Mouse (Mus musculus): ENCODE measurements at regions not wholly inside any gene's neighbourhood (a gene's known extent, or its start where the extent isn't known, plus 50 kb on each side); places are given as distances from the start of the nearest gene placed in this dataset.
A peak's percentile ranks its signal among the peaks of the same experiment; 100 is the strongest.

- intact Hi-C loops (cut with DNase I) = no loop called here
- DNase-seq (ENCODE audit: low spot score in 2 of 2) = no peak
Measured at GRCm38 (mm10) chr14:72942571-72942970, 106.3 kb downstream of the Cysltr2 start.

GRCm38 (mm10) chr14:72939067-72939393, 109.9 kb downstream of the Cysltr2 start:
- DNase-seq (ENCODE audit: low spot score in 2 of 2) = no peak
- intact Hi-C loops (cut with DNase I) = no loop called here

- intact Hi-C loops (cut with DNase I) = no loop called here
- no peak for DNase-seq (ENCODE audit: low spot score in 2 of 2)
Measured at GRCm38 (mm10) chr14:72938382-72939066, 110.4 kb downstream of the Cysltr2 start.

- no peak for DNase-seq (ENCODE audit: low spot score in 2 of 2)
- intact Hi-C loops (cut with DNase I) = no loop called here
Measured at GRCm38 (mm10) chr14:72933598-72933997, 115.3 kb downstream of the Cysltr2 start.

GRCm38 (mm10) chr14:72932296-72932695, 116.6 kb downstream of the Cysltr2 start:
- no peak for DNase-seq (ENCODE audit: low spot score in 2 of 2)
- intact Hi-C loops (cut with DNase I) = no loop called here

GRCm38 (mm10) chr14:72901171-72901926, 147.6 kb downstream of the Cysltr2 start:
- intact Hi-C loops (cut with DNase I) = no loop called here
- no peak for DNase-seq (ENCODE audit: low spot score in 2 of 2)

- intact Hi-C loops (cut with DNase I) = no loop called here
- no peak for DNase-seq (ENCODE audit: low spot score in 2 of 2)
Measured at GRCm38 (mm10) chr14:72899630-72900029, 149.3 kb downstream of the Cysltr2 start.

- DNase-seq (ENCODE audit: low spot score in 2 of 2) = no peak
- intact Hi-C loops (cut with DNase I) = no loop called here
Measured at GRCm38 (mm10) chr14:72892316-72892715, 156.6 kb downstream of the Cysltr2 start.

GRCm38 (mm10) chr14:72889663-72890062, 159.3 kb downstream of the Cysltr2 start:
- intact Hi-C loops (cut with DNase I) = no loop called here
- DNase-seq (ENCODE audit: low spot score in 2 of 2) = no peak

- intact Hi-C loops (cut with DNase I) = no loop called here
- DNase-seq (ENCODE audit: low spot score in 2 of 2) = no peak
Measured at GRCm38 (mm10) chr14:72887470-72888071, 161.3 kb downstream of the Cysltr2 start.

- intact Hi-C loops (cut with DNase I) = no loop called here
Measured at GRCm38 (mm10) chr14:72886935-72887369, 162.0 kb downstream of the Cysltr2 start.

GRCm38 (mm10) chr14:72885824-72886223, 163.1 kb downstream of the Cysltr2 start:
- intact Hi-C loops (cut with DNase I) = no loop called here
- DNase-seq (ENCODE audit: low spot score in 2 of 2) = no peak

More at GRCm38 (mm10) chr14:72886935-72887369, 162.0 kb downstream of the Cysltr2 start:
- DNase-seq (ENCODE audit: low spot score in 2 of 2) = no peak

GRCm38 (mm10) chr14:72884561-72884960, 164.4 kb downstream of the Cysltr2 start:
- DNase-seq (ENCODE audit: low spot score in 2 of 2) = no peak
- intact Hi-C loops (cut with DNase I) = no loop called here

- intact Hi-C loops (cut with DNase I) = no loop called here
- DNase-seq (ENCODE audit: low spot score in 2 of 2) = no peak
Measured at GRCm38 (mm10) chr14:72877132-72877531, 167.3 kb upstream of the Fndc3a start.

GRCm38 (mm10) chr14:72873494-72873893, 163.7 kb upstream of the Fndc3a start:
- DNase-seq (ENCODE audit: low spot score in 2 of 2) = no peak
- intact Hi-C loops (cut with DNase I) = no loop called here

GRCm38 (mm10) chr14:72869188-72869749, 159.5 kb upstream of the Fndc3a start:
- intact Hi-C loops (cut with DNase I) = no loop called here
- peak; percentile 26 to 75 for DNase-seq (ENCODE audit: low spot score in 2 of 2)

GRCm38 (mm10) chr14:72866896-72867295, 157.1 kb upstream of the Fndc3a start:
- intact Hi-C loops (cut with DNase I) = no loop called here

GRCm38 (mm10) chr14:72865531-72865930, 155.7 kb upstream of the Fndc3a start:
- intact Hi-C loops (cut with DNase I) = no loop called here
- DNase-seq (ENCODE audit: low spot score in 2 of 2) = no peak

More at GRCm38 (mm10) chr14:72866896-72867295, 157.1 kb upstream of the Fndc3a start:
- DNase-seq (ENCODE audit: low spot score in 2 of 2) = no peak

GRCm38 (mm10) chr14:72864792-72865191, 155.0 kb upstream of the Fndc3a start:
- intact Hi-C loops (cut with DNase I) = no loop called here
- no peak for DNase-seq (ENCODE audit: low spot score in 2 of 2)

- DNase-seq (ENCODE audit: low spot score in 2 of 2) = no peak
- intact Hi-C loops (cut with DNase I) = no loop called here
Measured at GRCm38 (mm10) chr14:72864130-72864529, 154.3 kb upstream of the Fndc3a start.
